Mouse (Mus musculus): Measurements from ENCODE around the gene Parvg.

DNA sequence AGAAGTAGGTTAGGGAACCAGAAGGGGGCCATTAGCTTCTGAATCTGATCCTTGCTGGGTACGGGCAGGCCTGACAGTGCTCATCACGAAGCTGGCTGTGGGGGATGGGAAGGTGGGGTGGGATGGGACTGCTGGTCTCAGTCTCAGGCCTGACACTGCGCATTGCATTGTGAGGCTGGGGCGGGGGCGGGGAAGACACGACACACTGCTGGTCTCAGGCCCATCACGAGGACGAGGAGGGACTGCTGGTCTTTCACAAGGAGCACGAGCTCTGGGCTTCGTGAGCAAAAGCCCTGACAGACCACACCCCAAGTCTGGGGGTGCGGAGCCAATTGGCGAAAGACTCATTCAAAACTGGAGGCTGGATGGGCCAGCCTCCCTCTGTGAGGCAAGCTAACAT lies 1.9 kb downstream of the Parvg start:
- no peak for TF ChIP-seq TAL1 (IDR thresholded peaks at IDR 0.05; ENCODE audit: low read length)
- TF ChIP-seq GATA1 (IDR thresholded peaks at IDR 0.05; ENCODE audit: low read length) = no peak

Measured in erythroblast, embryonic 14.5 days (primary cell).